Mouse (Mus musculus): ENCODE data around the gene Arid1b. TPM values are rescaled to one million over a fixed set of nuclear protein-coding genes. Genes with fewer than 3 reads are reported as not detected.
A peak's percentile ranks its signal among the peaks of the same experiment; 100 is the strongest.

The Arid1b gene
- total RNA-seq, 2 experiments from 2014 or later: 77.5 to 90.0 TPM

DNA sequence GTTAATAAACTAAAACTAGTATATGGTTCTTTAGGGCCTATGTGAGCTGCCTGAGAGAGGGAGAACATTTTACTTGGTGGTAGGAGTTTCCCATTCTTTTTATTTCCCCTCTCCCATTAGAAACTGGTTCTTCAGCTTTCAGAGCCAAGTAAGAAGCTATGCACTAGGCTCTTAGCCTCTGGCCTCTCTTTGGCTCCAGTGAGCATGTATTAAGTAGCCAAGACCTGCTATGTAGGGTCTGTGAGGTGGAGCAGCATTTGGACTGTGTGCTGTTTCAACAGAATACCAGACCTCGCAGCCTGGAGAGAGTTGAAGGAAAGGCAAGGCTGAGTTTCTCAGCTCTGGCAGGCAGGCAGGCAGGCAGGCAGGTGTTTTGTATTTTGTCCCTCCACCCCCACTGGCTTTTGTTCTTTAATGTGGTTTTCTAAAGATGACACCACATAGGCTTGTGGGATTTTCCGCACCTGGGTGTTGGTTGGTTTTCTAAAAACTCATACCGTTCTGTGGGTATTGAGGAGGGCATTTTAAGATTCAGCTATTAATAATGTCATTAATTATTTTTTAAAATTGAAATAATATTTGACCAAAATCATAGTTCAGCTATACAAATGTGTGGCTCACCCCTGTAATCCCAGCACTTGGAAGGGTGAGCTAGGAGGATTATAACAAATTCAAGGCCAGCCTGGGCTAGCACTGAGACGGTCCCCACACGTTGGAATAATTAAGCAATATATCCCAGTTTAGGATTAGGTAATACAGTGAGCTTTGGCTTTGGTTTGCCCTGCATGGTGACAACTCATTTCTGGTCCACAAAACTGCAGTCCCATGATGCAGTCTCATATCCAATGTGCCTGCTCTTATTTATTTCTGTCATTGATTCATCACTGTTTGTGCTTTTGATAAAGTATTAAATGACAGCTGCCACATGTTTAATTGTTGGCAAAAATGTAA lies 132.0 kb downstream of the Arid1b start:
- intact Hi-C loops (cut with DNase I): no loop called here

DNA sequence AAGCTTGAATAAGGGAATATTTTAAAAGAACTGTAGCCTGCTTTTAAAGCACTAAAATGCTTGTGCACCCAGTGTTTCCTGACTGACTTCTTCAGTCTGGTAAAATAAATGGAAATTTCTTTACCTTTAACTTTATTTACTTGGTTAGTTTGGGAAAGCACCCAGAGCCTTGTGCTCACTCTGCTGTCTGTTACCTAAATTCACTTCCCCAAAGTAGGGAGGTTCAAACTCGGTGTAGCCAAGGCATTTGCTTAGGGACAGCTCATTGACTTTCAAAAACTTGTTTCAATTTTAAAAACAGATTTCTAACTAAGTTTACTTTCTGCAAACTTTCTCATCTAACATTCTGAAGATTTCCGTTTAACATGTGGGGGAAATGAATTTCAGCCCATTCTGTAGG lies 135.5 kb downstream of the Arid1b start:
- intact Hi-C loops (cut with DNase I): no loop called here
- no peak for DNase-seq (ENCODE audit: low spot score in 2 of 2)

More for the DNA sequence above, 132.0 kb downstream of the Arid1b start:
- DNase-seq (ENCODE audit: low spot score in 2 of 2): no peak

DNA sequence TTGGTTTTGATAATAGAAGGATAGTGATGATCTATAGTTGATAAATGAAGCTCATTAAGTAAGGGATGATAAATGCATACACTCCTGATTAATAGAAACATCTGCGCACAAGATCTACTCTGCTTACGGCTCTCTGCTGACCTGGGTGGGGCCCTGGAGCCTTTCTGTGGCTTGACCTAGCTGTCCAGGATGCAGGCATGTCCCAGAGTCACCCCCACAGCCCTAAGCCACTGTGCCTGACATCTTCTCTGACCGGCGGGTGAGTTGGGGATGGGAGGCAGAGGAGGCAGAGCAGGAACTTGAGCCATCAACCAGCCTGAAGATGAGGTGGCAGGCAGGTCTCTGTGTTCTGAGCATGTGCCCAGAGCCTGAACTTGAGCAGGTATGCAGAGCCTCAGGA lies 136.0 kb downstream of the Arid1b start:
- intact Hi-C loops (cut with DNase I): no loop called here
- DNase-seq (ENCODE audit: low spot score in 2 of 2): no peak

DNA sequence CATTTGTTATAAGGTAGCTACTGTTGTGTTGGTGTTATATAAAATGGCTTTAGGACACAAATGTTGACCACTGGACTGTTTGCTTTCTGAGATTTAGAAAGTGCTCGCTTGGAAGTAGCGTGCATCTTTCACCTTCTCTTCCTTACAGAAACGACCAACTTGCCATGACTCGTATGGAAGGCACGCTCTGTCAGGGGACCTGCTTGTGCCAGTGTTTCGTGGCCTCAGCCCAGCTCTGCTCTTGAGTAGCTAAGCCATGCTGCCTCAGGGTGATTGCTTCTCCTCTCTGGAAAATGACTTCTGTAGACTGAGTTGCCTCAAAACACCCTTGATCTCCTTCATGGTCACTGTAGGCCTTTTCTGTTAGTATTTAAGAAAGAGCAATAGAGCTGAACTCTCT lies 137.6 kb downstream of the Arid1b start:
- no peak for DNase-seq (ENCODE audit: low spot score in 2 of 2)
- intact Hi-C loops (cut with DNase I): no loop called here

DNA sequence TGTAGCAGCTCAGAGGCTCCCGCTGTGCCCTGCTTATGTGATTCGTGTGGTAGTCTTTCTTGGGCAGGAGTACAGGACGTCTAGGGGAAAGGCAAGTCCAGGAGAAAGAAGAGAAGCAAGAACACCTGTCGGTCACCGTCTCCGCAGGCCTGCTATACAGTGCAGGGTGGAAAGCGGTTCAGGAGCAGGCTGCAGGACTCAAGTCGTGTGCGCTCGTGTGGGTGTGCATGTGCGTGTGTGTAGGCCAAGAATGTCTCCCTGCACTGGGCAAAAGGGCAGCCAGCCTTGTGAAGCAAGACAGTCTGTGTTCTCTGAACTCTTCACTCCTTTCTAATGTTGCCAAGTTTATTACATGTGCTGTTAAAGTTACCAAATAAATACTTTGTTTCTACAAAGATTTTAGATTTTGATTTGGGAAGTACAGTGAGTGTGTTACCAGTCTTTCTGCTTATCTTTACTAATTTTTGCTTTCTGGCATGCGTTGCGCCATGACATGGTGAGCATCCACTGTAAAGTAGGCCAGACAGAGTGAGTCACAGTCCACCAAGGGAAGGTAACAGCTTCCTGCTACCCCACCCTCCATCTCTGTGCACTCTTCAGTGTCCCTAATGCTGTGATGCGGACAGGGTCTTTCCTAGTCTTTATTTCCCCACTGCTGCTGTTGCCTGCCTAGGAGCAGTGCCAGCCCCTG lies 138.3 kb downstream of the Arid1b start:
- DNase-seq (ENCODE audit: low spot score in 2 of 2): no peak
- intact Hi-C loops (cut with DNase I): no loop called here

DNA sequence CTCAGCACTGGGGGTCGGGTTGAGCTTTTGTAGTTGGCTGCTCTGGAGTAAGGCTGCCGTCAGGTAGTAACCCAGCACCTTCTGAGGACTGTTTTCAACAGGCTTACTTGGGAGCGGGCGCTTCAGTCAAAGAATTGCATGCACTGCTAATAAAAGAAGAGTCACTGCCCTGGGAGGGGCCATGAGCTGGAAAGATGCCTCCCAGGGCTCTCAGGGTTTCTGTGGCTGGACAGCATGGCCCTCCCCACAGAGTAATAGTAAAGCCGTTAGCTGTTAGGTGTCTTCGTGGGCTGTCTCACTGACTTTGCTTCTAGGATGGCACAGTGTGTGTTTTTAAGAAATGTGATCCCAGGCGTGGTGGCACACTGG lies 138.8 kb downstream of the Arid1b start:
- intact Hi-C loops (cut with DNase I): no loop called here
- DNase-seq (ENCODE audit: low spot score in 2 of 2): no peak

DNA sequence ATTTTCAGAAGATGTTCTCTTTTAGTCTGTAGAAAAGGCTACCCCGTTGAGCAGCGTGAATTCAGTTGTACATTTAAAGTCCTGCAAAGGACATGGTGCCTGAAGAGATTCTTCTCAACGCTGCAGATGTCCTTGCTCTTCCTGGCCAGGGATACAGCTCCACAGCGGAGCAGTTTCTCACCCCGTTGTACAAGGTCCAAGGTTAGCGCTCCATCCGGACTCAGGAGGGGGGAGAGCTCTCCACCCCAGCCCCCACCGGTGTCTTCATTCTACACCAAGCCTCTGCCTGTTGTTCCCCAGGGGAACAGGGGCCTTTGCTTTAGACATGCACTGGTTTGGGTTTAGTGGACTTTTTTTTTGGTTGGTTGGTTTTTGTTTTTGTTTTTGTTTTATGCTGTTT lies 139.7 kb downstream of the Arid1b start:
- no peak for DNase-seq (ENCODE audit: low spot score in 2 of 2)
- intact Hi-C loops (cut with DNase I): no loop called here

DNA sequence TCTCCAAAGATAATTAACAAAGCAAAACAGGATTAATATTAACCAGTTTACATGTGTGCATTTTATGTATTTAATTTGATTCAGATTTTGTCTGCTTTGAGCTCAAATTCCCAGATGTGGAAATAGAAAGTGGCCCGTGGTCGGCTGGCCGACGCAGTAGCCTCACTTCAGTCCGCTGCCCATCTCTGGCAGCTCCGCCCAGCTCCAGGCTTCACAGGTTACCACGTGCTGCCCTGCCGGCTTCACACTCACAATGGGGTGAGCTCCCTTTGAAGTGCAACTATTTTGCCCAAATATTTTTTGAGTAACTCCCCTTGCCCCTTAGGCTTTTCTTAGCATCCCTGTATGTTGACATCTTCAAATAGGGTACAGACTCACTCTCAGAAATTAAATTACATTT lies 140.1 kb downstream of the Arid1b start:
- intact Hi-C loops (cut with DNase I): no loop called here
- DNase-seq (ENCODE audit: low spot score in 2 of 2): no peak

DNA sequence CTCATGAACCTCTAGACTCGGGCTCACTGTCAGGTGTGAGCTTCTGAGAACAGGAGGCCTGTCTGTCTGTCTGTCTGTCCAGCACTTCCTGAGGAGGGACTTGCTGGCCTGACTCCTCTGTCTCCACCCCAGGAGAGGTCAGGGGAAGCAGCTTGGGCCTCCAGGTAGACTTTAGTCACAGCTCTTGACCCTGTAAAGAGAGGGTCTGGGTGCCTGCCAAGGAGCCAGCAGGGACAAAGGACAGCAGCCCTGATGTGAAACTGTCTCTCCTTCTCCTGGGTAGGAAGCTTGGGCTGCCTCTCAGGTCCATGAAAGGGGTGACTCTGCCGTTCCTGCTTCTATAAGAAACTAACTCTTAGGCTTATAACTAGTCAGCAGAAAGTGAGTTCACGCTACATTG lies 143.8 kb downstream of the Arid1b start:
- intact Hi-C loops (cut with DNase I): no loop called here
- DNase-seq (ENCODE audit: low spot score in 2 of 2): no peak

DNA sequence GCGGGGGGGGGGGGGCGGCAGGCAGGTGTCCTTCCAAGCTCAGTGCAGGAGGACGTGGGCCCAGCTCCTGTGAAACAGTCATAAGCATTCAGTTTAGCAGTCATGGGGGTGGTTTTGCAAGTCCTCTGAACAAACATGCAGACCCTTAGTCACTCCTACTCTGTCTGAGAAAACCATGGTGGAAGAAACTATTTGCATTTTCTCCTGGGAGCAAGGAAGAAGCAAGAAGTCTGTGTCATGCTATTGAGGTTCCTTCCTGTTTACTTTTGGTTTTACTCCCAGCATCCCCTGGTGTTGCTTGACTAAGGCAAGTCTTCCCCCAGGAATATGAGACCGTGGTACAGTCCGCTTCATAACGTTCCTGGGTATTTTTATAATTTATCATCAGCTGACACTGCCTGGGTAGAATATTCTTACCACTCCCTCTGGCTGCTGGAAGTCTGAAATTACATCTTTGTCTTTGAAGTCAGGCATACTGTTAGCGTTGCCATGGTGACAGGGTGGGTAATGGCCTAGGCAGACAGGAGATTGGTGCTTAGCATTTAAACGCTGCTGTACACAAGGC lies 144.6 kb downstream of the Arid1b start:
- intact Hi-C loops (cut with DNase I): no loop called here
- DNase-seq (ENCODE audit: low spot score in 2 of 2): peak; percentile 54 to 62

DNA sequence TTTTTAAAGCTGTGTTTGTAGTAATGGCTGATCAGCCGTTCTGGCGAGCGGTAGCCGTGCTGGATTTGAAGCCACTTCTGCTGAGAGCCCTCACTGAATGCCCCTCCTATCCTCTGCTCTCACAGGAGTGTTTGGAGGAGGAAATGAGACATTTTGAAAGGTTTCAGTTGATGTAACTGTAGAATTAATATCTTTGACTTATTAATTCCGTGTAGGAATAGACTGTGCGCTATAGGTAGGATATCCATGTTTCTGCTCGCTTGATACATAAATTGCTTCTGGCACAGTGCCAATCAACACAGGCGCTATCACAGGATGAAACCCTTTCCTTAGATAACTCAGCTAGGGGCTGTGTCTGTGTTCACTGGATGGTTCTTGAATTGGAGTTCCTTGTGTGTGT lies 145.4 kb downstream of the Arid1b start:
- intact Hi-C loops (cut with DNase I): no loop called here
- DNase-seq (ENCODE audit: low spot score in 2 of 2): no peak

DNA sequence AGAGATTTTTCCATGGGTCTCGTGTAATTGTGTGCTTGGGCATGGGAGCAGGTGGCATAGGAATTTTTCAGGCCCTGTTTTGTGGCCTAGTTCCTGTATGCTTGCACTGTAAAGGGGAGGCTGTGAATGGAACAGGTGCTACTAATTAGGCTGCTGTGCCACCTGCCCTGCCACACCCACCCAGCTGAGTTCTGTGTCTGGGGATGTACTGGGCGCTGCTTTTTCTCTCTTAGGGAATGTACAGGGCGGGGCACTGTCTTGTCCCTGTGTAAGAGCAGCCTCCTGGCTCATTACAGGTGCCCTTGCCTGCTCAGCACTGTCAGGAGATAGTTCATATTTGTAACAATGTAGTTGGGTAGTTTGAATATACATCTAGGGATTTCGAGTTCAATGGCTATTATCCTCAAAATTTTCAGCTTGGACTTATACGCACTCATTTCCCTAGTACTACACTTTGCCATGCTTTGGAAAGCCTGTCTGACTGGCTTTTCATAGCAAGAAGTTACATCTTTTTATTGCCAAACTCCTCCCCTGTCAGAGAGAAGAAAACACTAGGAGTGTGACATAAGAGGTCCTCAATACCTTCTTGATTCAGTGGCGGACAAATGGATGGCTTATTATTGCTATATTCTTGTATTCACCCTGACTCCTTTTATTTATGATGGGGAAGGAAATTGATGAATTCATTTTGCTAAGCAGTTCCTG lies 149.8 kb downstream of the Arid1b start:
- no peak for DNase-seq (ENCODE audit: low spot score in 2 of 2)
- intact Hi-C loops (cut with DNase I): no loop called here

DNA sequence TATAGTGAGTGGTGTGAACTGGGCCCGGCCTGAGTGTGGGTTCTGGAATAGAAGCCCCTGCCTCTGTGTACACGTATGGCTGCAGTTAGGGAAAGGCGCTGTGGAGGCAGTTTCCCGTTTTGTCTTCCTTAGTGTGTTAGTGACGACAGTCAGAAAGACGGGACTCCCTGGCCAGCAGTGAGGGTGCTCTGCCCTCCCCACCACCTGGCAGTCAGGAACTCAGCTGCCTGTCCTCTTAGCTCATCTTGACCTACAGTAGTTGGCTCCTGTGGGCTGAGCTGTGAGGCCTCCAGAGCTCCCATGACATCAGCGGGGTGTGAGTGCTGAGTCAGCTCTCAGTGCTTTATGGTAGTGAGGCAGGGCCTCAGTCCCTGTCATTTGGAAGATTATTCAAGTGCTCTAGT lies 156.5 kb downstream of the Arid1b start:
- no peak for DNase-seq (ENCODE audit: low spot score in 2 of 2)
- intact Hi-C loops (cut with DNase I): no loop called here

DNA sequence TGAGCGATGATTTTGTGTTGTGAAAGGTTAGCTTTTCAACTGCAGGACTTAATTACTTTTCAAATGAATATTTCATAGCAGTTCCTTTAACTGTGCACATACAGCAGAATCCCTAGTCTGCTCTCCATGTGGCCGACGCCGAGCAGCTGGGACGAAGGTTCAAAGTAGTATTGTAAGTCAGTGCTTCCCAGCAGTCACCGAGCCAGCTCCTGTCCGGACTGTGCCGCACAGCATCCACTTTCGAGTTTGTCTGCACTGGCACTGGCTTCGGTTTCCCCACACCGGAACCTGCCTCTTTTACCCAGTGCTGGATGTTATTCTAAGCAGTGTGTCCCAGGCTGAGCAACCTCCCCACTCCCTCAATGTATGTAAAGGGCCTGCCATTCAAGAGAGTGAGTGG lies 157.7 kb downstream of the Arid1b start:
- no peak for DNase-seq (ENCODE audit: low spot score in 2 of 2)
- intact Hi-C loops (cut with DNase I): no loop called here

DNA sequence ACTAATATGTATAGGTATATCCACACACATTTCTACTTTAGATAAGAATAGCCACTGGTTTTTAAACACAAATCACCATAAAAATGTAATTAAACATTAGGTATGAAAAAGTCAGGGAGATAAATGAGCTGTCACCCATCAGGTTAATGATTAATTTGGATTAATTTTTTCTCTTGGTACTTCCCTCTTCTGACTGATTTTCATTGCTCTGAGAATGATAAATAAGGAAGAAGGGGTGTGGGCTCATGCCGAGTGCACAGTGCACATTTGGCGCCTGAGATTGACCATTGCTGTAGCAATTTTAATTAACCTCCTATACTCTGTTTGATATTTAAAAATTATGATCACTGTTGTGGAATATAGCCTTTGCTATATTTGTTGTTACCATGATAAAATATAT lies 159.3 kb downstream of the Arid1b start:
- DNase-seq (ENCODE audit: low spot score in 2 of 2): no peak
- intact Hi-C loops (cut with DNase I): no loop called here

DNA sequence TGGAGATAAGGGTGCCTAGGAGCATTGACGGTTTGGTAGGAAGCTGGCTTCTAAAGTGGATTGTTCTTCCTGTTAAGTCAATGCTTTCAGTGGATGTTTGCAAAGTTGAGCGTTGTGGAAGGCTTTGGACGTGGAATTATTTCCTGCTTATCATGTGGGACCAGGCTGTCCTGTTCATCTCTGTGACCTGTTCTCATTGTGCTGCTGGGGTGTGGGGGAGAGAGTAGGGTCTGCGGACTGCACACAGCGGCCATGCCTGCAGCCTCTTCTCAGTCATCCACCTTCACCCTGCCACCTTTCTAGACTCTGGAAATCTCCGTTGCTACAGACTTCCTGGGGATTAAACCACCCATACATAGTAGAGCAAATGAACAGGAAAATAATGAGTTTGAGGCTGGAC lies 160.2 kb downstream of the Arid1b start:
- intact Hi-C loops (cut with DNase I): no loop called here
- DNase-seq (ENCODE audit: low spot score in 2 of 2): no peak

DNA sequence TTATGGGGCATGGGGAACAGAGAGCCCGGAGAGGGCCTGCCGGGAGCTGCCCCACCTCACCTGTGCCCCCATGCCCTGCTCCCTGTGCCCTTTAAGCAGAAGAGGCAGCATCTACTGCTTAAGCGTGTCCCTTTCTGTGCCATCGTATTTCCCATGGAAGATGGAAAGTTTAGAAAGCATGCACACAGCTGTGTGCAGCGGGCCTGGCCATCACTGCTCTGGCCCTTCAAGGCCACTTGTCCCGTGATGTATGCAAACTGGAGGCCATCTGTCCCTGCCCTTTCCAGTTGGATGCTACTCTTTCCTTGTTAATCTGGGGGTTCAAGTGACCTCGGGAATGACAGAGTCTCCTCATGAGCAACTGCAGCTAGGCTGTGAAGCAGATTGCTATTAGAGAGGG lies 163.5 kb downstream of the Arid1b start:
- intact Hi-C loops (cut with DNase I): no loop called here
- no peak for DNase-seq (ENCODE audit: low spot score in 2 of 2)

DNA sequence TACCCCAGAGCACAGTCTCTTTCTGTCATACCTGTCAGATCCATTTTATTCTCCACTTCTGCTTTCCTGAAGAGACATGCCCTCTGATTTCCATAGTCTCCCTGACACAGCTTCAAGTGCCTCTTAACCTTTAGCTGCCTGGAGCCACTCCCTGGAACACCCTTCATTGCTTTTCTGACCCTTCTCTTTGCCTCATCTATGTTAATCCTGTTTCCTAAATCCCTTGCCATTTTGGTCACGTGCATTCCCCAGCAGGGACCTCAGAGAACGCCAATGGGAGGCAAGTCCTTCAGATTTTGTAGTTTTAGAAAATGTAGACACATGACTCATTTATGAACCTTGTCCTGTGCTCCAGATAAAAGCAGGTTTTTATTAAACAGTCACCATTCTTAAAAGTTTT lies 168.4 kb downstream of the Arid1b start:
- no peak for DNase-seq (ENCODE audit: low spot score in 2 of 2)
- intact Hi-C loops (cut with DNase I): no loop called here

DNA sequence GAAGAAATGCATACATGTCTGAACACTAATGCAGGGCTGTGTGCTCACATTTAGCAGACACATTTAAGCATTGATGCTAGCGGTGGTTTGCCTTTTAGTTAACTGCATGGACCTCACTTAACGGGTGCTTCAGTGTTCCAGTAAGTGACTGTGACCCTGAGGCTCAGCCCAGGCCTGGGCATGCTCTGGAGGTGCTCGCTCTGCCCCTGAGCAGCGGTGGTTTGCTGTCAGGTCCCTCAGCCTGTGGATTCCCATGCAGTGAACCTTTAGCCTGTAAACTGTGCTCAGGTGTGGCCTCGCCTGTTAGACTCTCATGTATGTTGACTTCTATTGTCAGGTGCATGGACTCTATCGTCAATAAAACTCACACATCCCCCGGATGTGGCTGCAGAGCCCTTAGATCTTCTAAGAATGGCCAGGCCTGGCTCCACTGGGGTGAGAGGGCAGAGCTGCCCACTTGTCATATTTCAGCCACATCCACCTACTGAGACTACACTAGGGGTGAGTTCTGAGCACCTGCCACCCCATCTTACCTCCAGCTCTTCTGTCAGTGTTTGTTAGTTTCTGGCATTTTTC lies 169.2 kb downstream of the Arid1b start:
- intact Hi-C loops (cut with DNase I): no loop called here
- DNase-seq (ENCODE audit: low spot score in 2 of 2): no peak

DNA sequence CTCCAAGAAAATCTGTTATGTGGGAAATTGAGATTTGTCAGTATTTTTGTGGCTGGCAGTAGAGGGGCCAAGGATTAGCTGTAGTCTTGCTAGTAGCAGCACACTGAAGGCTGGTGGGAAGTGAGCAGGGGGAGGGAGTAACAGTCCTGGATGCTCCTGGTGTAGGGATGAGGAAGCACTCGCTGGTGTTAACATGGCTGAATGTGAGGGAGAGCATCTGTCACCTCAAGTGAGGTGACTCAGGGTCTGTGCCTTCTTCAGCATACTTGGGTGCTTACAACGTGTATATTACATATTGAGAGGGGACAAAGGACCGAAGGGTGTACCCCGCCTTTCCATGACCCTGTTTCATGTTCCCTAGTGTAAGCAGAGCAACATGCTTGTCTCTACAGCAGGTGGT lies 170.7 kb downstream of the Arid1b start:
- intact Hi-C loops (cut with DNase I): no loop called here
- no peak for DNase-seq (ENCODE audit: low spot score in 2 of 2)
